Mouse (Mus musculus) inflammation-experienced regulatory T-cells, adult 6 months (primary cell): ENCODE data around the gene Lhx6. TPM values are rescaled to one million over a fixed set of nuclear protein-coding genes. Genes with fewer than 3 reads are reported as not detected.

Experiments used
- ATAC-seq: one replicate; pipeline ENCODE4 v1.8.0; 2017
- polyA plus RNA-seq, 3 experiments: library from polyadenylated mRNA; unstranded; fragments of 100-300 nt; shearing (Covaris generic); gene quantifications; one replicate each; pipeline ENCODE4 v1.2.1; 2017

Gene Lhx6
- polyA plus RNA-seq, 3 experiments from 2014 or later, result not detected

GRCm38 (mm10) chr2:36093301-36093700 lies 11.9 kb downstream of the Lhx6 start:
- ATAC-seq, result no peak

GRCm38 (mm10) chr2:36092748-36093147 lies 12.5 kb downstream of the Lhx6 start:
- no peak for ATAC-seq

GRCm38 (mm10) chr2:36090853-36091741 lies 14.1 kb downstream of the Lhx6 start:
- ATAC-seq, result no peak

- no peak for ATAC-seq
These were observed 16.0 kb downstream of the Lhx6 start for GRCm38 (mm10) chr2:36089190-36089589.

GRCm38 (mm10) chr2:36085041-36085440 lies 20.2 kb downstream of the Lhx6 start:
- no peak for ATAC-seq

- no peak for ATAC-seq
These were observed 22.2 kb downstream of the Lhx6 start for GRCm38 (mm10) chr2:36082802-36083580.

GRCm38 (mm10) chr2:36081446-36081845 lies 23.8 kb downstream of the Lhx6 start:
- ATAC-seq, result no peak

GRCm38 (mm10) chr2:36077160-36077761 lies 27.9 kb downstream of the Lhx6 start:
- no peak for ATAC-seq

GRCm38 (mm10) chr2:36075210-36075609 lies 30.0 kb downstream of the Lhx6 start:
- no peak for ATAC-seq

GRCm38 (mm10) chr2:36073781-36074180 lies 31.4 kb downstream of the Lhx6 start:
- no peak for ATAC-seq

- no peak for ATAC-seq
These were observed 33.4 kb downstream of the Lhx6 start for GRCm38 (mm10) chr2:36071660-36072305.

GRCm38 (mm10) chr2:36067132-36067531 lies 38.1 kb downstream of the Lhx6 start:
- ATAC-seq, result no peak

GRCm38 (mm10) chr2:36061409-36061808 lies 43.8 kb downstream of the Lhx6 start:
- ATAC-seq, result no peak

- ATAC-seq, result no peak
These were observed 49.0 kb downstream of the Lhx6 start for GRCm38 (mm10) chr2:36056248-36056647.

GRCm38 (mm10) chr2:36053249-36053648 lies 52.0 kb downstream of the Lhx6 start:
- no peak for ATAC-seq

GRCm38 (mm10) chr2:36049567-36049954 lies 55.6 kb downstream of the Lhx6 start:
- ATAC-seq, result no peak

GRCm38 (mm10) chr2:36048748-36049566 lies 56.3 kb downstream of the Lhx6 start, which contains the start of the genes Ndufa8 and Morn5:
TSS of gene Ndufa8 (minus strand) at chr2:36049406.
TSS of gene Morn5 (plus strand) at chr2:36049458.
- peak; percentile 91 for ATAC-seq

- no peak for ATAC-seq
These were observed 57.0 kb downstream of the Lhx6 start for GRCm38 (mm10) chr2:36048164-36048563.

- ATAC-seq, result no peak
These were observed 64.3 kb downstream of the Lhx6 start for GRCm38 (mm10) chr2:36040872-36041271.

GRCm38 (mm10) chr2:36039297-36039985 lies 65.8 kb downstream of the Lhx6 start:
- no peak for ATAC-seq
